Mouse (Mus musculus): ENCODE measurements around the gene Mgst1.
A peak's percentile ranks its signal among the peaks of the same experiment; 100 is the strongest.

Gene Mgst1

DNA sequence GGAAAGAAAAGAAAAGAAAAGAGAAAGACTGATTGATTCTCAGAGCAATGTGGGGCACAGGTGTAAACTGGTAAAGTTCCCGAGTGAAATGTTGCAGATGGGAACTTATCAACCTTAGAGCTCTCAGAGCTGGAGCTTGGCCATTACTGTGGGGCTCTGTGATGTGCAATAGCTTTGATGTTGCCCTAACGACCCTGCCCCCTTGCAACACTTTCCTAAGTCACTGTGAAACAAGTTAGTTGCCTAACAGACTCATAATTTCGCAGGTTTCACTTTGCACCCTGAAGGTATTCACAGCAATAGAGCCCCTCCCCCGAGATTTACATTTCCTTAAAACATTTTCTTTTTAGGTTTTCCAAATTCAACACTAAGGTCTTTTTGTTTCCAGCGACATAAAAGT, at the start of gene Mgst1:
Gene Mgst1 (plus strand): TSS at position 387 of the 400 bp plus-strand sequence.
- no peak for DNase-seq (ENCODE audit: low spot score in 2 of 2)

GRCm38 (mm10) chr6:138092432-138092831, 47.7 kb upstream of the Mgst1 start:
- no peak for DNase-seq (ENCODE audit: low spot score in 2 of 2)

DNA sequence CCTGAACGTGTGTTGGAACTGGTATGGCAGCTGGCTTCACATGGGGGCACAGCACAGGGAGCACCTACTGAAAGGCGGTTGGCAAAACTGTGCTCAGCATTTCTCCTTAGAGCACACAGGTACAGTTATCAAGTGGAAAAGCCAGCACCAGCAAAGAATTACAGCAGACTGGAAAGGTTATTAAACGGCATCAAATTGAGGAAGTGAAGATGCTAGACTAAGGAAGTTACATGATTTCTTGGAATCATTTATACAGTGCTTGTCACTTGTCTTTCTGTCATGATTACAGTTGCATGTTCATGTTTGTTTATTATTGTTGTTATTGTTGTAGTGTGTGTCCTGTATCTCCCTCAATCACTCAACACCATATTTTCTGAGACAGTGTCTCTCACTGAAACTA, 45.1 kb upstream of the Mgst1 start:
- DNase-seq (ENCODE audit: low spot score in 2 of 2), result no peak

GRCm38 (mm10) chr6:138099646-138100045, 40.5 kb upstream of the Mgst1 start:
- DNase-seq (ENCODE audit: low spot score in 2 of 2), result no peak

GRCm38 (mm10) chr6:138101843-138102242, 38.3 kb upstream of the Mgst1 start:
- DNase-seq (ENCODE audit: low spot score in 2 of 2), result no peak

DNA sequence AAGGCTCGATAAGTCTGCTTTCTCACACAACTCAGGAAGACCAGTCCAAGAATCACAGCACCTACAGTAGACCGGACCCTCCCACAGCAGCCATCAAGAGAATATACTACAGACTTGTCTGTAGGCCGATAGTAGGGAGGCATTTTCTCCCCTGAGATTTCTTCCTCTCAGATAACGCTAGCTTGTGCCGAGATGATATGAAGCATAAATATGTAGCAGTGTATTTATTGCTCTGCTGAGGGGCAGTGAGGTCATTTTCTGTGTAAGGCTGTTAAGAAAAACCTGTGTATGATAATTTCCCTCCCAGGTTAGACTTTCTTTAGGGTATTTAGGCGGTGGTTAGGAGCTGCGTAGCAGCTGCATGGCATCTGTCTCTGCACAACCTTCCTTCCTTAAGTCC, 37.2 kb upstream of the Mgst1 start:
- no peak for DNase-seq (ENCODE audit: low spot score in 2 of 2)

DNA sequence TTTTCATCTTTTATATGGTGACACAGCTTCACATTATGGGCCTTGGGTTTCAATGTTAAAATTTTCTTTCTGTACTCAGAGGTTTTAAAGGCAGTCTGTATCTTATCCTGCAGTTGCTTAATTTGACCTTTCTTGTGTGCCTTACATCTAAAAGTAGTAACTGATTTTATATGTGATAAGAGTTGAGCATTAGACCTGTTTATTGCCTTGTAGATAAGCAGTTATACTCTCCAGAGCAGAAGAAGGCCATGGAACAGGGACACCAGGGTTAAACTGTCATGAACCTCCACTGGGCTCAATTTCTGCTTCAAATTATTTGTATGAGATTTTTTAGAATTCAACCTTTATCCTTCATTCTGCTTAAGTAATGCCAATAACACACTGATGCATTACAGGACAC, 35.6 kb upstream of the Mgst1 start:
- no peak for DNase-seq (ENCODE audit: low spot score in 2 of 2)

GRCm38 (mm10) chr6:138117496-138117895, 22.6 kb upstream of the Mgst1 start:
- no peak for DNase-seq (ENCODE audit: low spot score in 2 of 2)

DNA sequence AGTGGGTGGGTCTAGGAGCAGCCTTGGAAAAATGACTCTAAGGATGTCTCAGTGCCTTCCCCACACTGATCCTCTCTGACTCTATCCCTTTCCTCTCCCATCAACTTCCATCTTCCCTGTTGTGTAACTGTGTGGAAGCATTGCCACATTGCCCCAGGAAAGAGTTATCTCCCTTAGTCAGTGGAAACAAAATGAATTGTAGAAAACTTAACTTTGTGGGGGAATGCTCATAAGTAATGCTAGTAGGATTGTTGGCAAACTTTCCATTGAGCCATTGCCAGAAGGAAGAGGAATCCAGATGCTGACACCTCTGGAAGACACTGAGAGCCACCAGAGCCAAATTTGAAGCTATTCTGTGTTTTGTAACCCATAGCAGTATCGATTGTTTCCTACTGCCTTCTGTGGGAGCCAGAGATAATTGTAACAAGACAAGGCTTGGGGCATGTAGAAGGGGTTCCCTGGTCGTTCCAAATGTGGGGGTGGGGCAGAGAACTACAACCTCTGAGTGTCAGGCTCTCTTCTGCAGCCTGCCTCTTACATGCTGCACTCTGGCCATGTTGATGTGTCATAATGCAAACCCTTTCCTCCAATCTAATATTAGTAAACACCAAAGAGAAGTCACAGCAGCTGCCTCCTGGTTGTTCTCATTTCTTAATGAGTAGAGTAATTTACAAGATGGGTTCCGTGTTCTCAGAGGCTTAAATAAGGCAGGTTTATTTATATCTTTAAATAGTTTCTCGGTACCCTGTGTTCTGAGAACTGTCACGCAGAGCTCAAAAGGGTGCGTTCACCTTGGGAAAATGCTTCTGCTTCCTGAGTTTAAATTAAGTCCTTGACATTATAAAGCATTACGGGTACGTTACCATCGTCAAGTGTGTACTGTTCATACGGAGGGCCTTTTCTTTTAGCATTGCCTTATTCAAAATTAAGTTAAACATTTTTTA, 11.5 kb upstream of the Mgst1 start:
- DNase-seq (ENCODE audit: low spot score in 2 of 2), result no peak

- DNase-seq (ENCODE audit: low spot score in 2 of 2), result no peak
Observed at GRCm38 (mm10) chr6:138130541-138130940, 9.6 kb upstream of the Mgst1 start.

GRCm38 (mm10) chr6:138140336-138140735, 220 bp downstream of the Mgst1 start:
- DNase-seq (ENCODE audit: low spot score in 2 of 2), result no peak

GRCm38 (mm10) chr6:138141111-138141592, 1.0 kb downstream of the Mgst1 start:
- no peak for DNase-seq (ENCODE audit: low spot score in 2 of 2)

- no peak for DNase-seq (ENCODE audit: low spot score in 2 of 2)
Observed at GRCm38 (mm10) chr6:138142604-138143003, 2.5 kb downstream of the Mgst1 start.

DNA sequence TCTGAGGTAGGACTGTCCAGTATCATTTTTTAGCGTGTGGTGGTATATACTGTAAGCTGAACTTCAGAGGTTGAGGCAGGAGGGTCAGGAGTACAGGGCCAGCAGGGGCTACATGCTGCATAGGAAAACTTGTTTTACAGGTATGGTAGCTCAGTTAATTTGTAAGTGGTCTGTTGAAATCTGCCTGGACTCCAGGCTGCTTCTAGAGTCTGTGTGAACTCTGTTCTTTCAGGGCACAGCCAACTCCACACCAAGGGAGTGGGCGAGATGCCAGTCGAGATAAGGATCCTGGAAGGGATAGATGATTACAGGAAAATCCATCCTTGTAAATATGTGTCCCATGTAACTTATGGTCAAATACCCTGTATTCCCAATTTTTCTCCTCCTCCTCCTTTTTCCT, 3.3 kb downstream of the Mgst1 start:
- no peak for DNase-seq (ENCODE audit: low spot score in 2 of 2)

GRCm38 (mm10) chr6:138153111-138153510, 13.0 kb downstream of the Mgst1 start:
- peak; percentile 74 to 76 for DNase-seq (ENCODE audit: low spot score in 2 of 2)

DNA sequence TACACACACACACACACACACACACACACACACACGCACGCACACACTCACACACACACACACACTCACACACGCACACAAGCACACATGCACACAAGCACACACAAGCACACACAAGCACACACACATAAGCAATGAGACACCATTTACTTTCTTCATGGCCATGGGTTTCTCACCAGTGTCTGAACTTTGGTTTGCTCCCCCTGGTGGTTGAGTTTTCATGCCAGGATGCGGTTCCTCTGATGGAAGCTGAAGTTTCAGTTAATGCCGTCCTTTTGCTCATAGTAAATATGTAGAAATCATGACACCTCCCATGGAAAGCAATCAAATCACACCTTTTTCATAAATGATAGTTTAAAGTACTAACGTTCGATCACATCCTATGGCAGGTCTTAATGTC, 23.8 kb downstream of the Mgst1 start:
- peak in 1 of 2 experiments; percentile 23 for DNase-seq (ENCODE audit: low spot score in 2 of 2)

GRCm38 (mm10) chr6:138171480-138172224, 31.5 kb downstream of the Mgst1 start:
- DNase-seq (ENCODE audit: low spot score in 2 of 2), result peak; percentile 17 to 18

Measured in frontal cortex, postnatal 25 days (tissue).